Mouse (Mus musculus): ENCODE measurements around the gene Slc34a3.

DNA sequence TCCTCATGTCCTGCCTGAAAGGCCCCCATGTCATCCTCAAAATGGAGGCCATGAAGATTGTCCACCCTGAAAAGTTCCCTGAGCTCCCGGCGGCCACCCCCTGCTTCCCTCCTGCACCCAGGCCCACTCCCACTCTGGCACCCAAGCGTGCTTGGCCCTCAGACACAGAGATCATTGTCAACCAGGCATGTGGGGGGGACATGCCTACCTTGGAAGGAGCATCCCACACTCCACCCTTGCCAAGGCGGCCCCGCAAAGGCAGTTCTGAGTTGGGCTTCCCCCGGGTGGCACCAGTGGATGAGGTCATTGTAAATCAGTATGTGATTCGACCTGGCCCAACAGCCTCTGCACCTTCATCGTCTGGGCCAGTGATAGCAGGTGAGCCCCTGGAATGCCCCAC, 9.2 kb upstream of the Slc34a3 start:
- TF ChIP-seq CTCF (IDR thresholded peaks at IDR 0.05; ENCODE audit: borderline replicate concordance, control insufficient read depth, extremely low read depth, insufficient read depth, low read length, poor library complexity) (no peak), POLR2A (IDR thresholded peaks at IDR 0.05; ENCODE audit: control insufficient read depth, extremely low read depth, insufficient read depth, low read length, poor library complexity) (no peak)
